Mouse (Mus musculus) yolk sac, embryonic 10.5 days (tissue): ENCODE data around the gene Sh3kbp1.
"Not testable (repeated sequence)": the region's sequence is repeated elsewhere in the genome, so short reads cannot be mapped to it uniquely, and the experiment has no call there.

Experiments
- DNase-seq: peaks from one replicate; pipeline ENCODE4 v3.0.0-alpha.2; 2017; ENCODE audit warnings: low spot score

Sh3kbp1 gene

DNA sequence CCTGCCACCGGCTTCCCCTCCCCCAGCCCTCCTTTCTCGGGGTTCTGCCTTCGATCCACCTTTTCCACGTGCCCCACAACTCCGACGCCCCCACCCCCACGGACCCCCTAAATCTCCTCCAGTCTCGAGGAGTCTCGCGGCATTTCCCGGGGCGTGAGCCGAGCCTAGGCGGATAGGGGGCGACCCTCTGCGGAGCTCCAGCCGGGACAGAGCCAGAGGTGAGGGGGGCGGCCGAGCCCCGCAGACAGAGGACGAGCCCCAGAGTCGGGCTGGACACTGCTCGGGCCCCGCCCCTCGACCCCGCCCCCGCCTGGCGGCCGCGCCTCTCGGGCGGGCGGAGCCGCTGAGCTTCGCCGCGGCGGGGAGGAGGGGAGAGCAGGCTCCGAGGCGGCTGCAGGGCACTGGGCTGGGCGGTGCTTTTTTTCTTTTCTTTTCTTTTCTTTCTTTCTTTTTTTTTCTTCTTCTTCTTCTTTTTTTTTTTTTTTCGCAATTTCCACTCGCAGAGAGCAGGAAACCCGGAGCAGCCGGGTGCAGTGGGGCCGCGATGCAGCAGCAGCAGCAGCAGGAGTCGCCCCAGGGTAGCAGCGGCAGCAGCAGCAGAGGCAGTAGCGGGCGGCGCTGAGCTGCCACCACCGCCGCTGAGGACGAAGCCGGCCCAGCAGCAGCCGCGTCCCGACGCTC, at the start of gene Sh3kbp1:
Sh3kbp1 (plus strand) TSS at position 366 of the 681 bp plus-strand sequence.
- peak; percentile 57 for DNase-seq

- not testable (repeated sequence) for DNase-seq
Measured at GRCm38 (mm10) chrX:159584738-159585137, 42.3 kb upstream of the Sh3kbp1 start.

- DNase-seq = no peak
Measured at GRCm38 (mm10) chrX:159591633-159592032, 35.4 kb upstream of the Sh3kbp1 start.

DNA sequence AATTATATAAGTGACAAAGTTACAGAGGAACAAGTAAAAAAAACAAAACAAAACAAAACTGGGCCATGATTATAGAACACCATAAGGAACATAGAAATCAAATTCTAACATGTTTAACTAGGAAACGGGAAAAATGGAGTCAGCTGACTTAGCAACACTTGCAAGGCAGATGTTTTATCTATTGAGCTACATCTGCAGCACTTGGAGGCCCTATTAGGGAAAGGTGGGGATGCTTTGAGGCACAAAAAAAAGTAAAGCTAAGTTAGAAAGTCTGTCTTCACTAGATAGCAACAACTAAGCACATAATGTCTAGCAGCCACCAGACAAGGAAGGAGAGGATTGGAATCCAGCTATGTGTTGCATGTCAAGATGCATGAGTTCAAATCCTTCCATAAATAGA, 29.6 kb upstream of the Sh3kbp1 start:
- no peak for DNase-seq

DNA sequence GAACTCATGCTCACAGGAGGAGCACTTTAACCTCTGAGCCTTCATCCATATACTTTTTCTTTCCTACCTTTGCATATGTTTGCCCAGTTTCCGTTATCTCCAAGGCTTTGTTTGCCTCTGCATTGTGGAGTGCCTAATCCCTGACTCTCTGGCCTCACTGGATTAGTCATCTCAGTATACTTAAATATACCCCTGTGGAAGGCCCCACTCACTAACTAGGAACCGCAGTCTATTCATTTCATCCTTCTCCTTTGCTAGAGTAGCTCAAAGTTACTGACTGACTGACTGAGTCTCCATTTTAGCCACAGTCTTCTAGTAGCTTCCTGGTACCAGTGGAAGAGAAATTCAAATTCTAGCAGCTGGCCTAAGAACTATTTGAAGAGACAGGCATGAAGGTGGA, 22.2 kb upstream of the Sh3kbp1 start:
- no peak for DNase-seq

DNA sequence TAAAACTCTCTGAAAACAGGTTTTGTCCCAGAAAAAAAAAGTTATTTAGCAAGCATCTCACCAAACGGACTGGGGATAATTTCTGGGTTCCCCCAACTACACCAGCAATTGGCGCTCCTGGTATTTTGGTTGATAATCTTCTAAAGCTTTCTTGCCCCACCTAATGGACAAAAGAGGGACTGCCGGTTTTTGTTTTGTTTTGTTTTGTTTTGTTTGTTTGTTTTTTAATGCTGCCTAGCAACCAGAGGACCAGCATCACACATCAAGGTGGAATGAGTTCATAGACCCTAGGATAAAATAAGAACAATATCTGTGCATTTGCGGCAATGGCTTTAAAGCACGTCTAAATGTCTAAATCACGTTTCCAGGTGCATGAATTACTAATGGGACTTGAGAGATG, 20.1 kb upstream of the Sh3kbp1 start:
- no peak for DNase-seq

DNA sequence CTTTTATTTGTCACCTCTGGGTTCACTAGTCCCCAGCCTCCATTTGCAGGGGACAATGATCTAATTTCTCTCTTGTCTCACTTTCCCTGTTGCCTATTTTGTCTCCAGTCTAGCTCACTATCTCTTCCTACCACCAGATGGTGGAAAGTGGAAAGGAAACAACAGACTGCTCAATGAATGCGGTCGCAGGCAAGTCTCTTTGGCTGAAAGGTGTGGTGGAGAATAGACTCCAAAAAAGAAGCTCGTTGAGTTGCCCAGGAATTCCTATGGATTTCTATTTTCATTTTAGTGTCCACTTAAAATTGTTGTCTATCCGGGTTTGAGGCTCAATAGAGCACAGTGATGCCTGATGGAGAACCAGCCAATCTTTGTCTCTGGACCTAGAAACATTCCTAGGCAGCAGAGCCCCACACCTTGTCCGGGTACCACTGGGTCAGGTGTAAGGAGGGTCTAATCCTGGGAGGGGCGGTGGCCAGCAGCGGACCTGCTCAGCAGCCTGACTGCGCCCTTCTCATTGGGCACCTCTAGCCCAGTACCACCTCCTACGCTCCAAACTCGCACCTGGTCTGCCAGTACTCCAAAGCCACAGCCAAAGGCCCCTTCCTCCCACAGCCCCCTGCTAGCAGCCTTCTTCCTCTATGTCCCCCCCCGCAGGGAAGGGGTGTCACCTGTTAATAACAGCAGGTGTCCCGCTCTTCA, 715 bp upstream of the Sh3kbp1 start:
- no peak for DNase-seq

DNA sequence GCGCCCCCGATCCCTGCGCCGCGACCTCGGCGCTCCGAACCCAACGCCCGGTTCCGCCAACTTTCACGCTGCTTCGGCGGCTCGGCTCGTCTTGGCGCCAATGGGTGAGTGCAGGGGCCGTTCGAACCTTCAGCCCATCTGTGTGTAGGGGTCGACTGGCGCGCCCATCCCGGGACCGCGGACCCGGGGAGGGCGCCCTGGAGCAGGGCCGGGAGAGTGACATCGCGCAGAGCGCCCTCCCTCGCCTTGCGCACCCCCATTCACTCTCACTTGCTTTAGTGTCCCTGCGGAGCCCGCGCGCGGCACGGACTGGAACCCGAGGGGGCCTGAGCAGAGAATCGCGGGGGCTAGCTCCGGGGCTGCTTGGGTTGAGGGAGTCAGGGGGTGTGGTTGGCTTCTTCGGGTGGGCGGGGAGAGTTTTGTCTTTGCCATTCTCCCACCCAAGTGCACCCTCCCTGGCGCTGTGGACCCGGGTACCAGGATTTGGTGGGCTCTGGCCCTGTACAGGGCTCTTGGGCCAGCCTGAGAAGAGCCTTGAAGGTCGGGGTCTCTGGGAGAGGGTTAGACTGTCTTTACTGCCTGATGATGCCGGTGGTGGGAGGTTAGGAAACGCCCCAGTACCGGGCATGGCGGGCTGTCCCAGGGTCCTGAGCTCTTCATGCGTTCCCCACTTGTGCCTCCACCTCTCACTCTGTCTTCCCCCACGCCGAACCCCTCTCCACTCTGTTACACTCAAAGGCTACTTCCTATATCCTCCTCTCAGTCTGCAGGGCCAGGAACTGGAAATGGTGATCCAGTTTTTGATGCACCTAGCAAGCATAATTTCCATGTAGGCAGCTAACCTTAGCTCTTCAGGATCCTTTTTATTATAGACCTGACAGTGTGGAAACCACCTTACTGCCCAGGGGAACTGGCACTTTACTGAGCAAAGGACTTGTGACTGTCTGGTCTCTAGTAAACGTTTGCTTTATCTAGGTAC, 805 bp downstream of the Sh3kbp1 start:
- DNase-seq = peak; percentile 31

- no peak for DNase-seq
Measured at GRCm38 (mm10) chrX:159628629-159629028, 1.6 kb downstream of the Sh3kbp1 start.

DNA sequence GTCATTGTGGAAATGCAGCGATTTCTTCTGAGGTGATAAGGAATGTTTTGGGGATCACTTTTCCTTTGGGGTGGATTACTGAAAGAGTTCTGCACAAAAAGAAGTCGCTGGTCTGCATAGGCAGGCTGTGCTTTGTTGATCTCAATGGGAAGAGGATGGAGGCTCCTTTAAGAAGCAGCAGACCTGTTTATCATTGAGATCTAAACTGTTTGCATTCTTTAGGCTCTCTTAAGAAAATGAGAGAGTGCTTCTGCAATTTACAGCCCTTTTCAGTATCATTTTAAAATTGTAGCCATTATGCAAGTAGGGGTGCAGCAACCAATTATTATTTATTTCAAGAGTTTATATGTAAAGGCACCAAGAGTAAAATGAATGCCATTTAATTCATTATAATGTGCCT, 2.1 kb downstream of the Sh3kbp1 start:
- DNase-seq = no peak

- no peak for DNase-seq
Measured at GRCm38 (mm10) chrX:159638500-159639227, 11.6 kb downstream of the Sh3kbp1 start.

DNA sequence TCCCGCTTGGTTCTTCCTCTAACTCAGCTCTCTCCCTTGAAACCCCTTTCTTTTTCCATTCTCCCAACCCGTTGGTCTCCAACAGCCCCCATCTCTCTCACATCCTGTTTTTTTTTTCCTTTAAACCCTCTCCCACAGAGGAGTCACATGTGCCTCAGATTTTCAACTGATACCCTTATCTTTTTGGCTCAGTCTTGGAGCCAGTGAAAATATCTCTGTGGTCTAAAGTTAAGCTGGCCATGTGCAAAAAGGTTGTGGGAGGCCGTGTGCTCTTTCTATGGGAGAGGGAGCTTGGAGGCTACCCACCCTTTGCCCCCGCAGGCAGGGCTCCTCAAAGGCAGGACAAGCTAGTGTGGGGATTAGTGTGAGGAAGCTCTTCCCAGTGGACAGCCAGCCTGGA, 12.9 kb downstream of the Sh3kbp1 start:
- no peak for DNase-seq

DNA sequence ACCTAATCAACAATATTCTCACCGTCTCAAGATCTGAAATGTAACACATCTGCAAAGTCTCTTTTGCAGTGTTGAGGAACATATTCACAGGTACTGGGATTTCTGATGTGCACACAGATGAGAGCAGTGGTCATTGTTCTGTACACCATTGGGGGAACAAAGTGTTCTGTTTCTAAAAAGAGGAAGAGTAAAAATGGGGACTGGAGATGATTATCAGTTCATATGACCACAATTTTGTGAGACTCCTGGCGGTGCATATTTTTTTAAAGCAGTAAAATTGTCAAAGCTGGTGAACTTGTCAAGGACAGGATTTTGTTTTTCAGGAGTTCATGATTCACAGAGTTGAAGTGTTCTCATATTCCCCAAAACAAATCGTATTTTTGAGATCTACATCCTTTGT, 18.2 kb downstream of the Sh3kbp1 start:
- DNase-seq = no peak

GRCm38 (mm10) chrX:159647564-159647963, 20.5 kb downstream of the Sh3kbp1 start:
- no peak for DNase-seq

DNA sequence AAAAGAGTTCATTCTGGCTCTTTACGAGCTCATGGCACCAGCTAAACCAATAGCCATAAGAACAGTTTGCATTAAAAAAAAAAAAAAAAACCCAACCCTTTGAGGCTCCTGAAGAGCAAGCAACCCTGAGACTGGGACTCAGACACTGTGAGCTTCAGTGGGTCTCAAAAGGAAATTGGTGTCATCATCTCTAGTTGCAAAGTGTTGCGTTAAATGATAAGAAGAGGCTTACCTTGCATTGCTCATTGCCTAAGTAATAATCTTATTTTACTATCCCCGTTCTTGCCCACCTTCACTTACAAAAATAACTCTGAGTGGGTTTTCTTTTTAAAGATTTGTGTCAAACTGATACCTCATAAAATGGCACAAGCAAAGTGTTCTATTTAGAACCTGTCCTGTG, 21.5 kb downstream of the Sh3kbp1 start:
- DNase-seq = no peak

- DNase-seq = no peak
Measured at GRCm38 (mm10) chrX:159650130-159650678, 23.1 kb downstream of the Sh3kbp1 start.

- no peak for DNase-seq
Measured at GRCm38 (mm10) chrX:159650727-159651126, 23.7 kb downstream of the Sh3kbp1 start.

DNA sequence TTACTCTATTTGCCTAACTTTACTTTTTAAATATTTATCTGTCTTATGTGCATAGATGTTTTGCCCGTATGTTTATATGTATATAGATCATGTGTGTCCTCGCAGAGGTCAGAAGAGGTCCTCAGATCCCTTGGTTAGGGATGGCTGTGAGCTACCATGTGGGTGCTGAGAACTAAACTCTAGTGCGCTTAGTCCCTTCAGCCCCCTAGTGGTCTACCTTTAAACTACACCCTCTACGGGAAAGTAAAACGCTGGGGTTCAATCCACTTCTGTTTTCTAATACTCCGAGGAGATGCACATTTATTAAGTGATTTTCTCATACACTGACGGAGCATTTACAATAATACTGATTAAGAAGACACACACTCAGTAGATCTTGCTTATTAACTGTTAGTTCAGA, 44.3 kb downstream of the Sh3kbp1 start:
- DNase-seq = no peak

GRCm38 (mm10) chrX:159672466-159672865, 45.4 kb downstream of the Sh3kbp1 start:
- no peak for DNase-seq

GRCm38 (mm10) chrX:159676242-159676641, 49.2 kb downstream of the Sh3kbp1 start:
- DNase-seq = no peak

- no peak for DNase-seq
Measured at GRCm38 (mm10) chrX:159677585-159678319, 50.7 kb downstream of the Sh3kbp1 start.
